Mouse (Mus musculus) cerebellum, adult 2 months (tissue): ENCODE measurements at regions not wholly inside any gene's neighbourhood (a gene's known extent, or its start where the extent isn't known, plus 50 kb on each side); places are given as distances from the start of the nearest gene placed in this dataset.

Source experiments
- CTCF ChIP-seq: fragments of 200-500 bp; IDR thresholded peaks from 2 replicates; pipeline ENCODE4 v1.5.1; 2011; ENCODE audit warnings: low read depth, mild to moderate bottlenecking, control low read depth, low read length, moderate library complexity, borderline replicate concordance; ENCODE audit not compliant: insufficient read depth
- POLR2A ChIP-seq: fragments of 200-500 bp; IDR thresholded peaks from 2 replicates; pipeline ENCODE4 v1.6.1; 2011; ENCODE audit warnings: low read length, control low read depth, borderline replicate concordance; ENCODE audit not compliant: insufficient read depth

GRCm38 (mm10) chr14:120669665-120670064, 191.4 kb downstream of the Rap2a start:
- TF ChIP-seq CTCF: no peak
- TF ChIP-seq POLR2A: no peak
